Mouse (Mus musculus) left cerebral cortex, adult 8-10 months (tissue): ENCODE results near the gene Ctsq. TPM values are rescaled to one million over a fixed set of nuclear protein-coding genes. Genes with fewer than 3 reads are reported as not detected.
"Not testable (repeated sequence)": the region's sequence is repeated elsewhere in the genome, so short reads cannot be mapped to it uniquely, and the experiment has no call there.

Experiments
- DNase-seq, 2 experiments: peaks; one replicate each; pipeline ENCODE4 v3.0.0; 2022; ENCODE audit warnings: low spot score in 2 of 2
- total RNA-seq, 4 experiments: library from RNA; stranded (reverse); gene quantifications; 2 replicates each; pipeline ENCODE4 v1.2.4; 2022

Gene Ctsq
- total RNA-seq: not detected

DNA sequence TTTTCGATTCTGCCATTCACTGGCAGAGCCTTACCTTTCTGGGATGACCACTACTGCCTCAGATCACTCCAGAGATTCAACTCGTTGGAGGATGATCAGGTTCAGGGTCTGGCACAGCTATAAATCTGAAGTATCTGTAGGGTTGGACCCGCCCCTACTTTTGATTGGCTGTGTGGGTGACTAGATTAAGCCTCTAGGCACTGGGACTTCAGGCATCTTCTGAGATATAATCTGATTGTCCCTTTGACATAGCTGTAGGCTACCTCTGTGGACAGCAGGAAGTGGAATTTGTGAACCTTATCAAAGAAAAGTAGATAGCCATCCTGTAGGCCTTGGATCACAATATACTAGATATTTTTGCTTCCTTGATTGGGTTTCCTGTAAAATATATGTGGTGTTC is at the start of gene Ctsq:
Gene Ctsq, minus strand, starts transcription at position 101 of the 400 bp plus-strand sequence.
- no peak for DNase-seq

- DNase-seq: no peak
These were observed 17.6 kb downstream of the Ctsq start for GRCm38 (mm10) chr13:61022785-61023184.

DNA sequence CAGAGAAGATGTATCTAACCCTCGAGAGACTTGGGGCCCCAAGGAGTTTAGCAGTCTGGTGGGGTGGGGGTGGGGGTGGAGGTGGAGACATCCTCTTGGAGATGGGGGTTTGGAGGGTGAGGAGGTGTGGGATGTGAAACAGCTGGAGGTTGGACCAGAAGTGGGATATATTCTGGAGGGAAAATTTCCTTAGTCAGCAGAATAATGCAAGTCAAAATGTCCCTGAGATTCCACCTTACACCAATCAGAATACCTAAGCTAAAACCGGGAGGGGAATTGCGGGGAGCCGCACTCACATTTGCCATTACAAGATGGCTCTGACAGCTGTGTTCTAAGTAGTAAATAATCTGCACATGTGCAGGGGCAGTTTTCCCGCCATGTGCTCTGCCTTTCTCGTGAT is 18.6 kb downstream of the Ctsq start:
- DNase-seq: no peak

- no peak for DNase-seq
These were observed 30.3 kb downstream of the Ctsq start for GRCm38 (mm10) chr13:61010171-61010570.

- no peak for DNase-seq
These were observed 34.6 kb downstream of the Ctsq start, which contains the start of gene Ctsj for GRCm38 (mm10) chr13:61005859-61006258. Ctsj (minus strand) TSS chr13:61005959.

GRCm38 (mm10) chr13:60997600-60997999 is 42.8 kb downstream of the Ctsq start:
- DNase-seq: no peak

GRCm38 (mm10) chr13:60986915-60987314 is 53.5 kb downstream of the Ctsq start:
- not testable (repeated sequence) for DNase-seq

Other genes with a start within 250 kb of the Ctsq start
- not detected for gene Ctsll3, start 237.8 kb downstream of the Ctsq start, total RNA-seq
- not detected for gene 4930486L24Rik, start 176.2 kb downstream of the Ctsq start, total RNA-seq
- gene Gm49392, start 143.7 kb downstream of the Ctsq start, total RNA-seq: under 1 TPM in 1 of 4 experiments, not detected in 3; 0.46 TPM
- gene Ctla2b, start 143.2 kb downstream of the Ctsq start, total RNA-seq: 1 to 10 TPM in 2 of 4 experiments, under 1 TPM in 2; 0.46 to 3.3 (median 1.5) TPM
- not detected for gene Tpbpb, start 135.8 kb downstream of the Ctsq start, total RNA-seq
- not detected for gene Gm49393, start 105.0 kb downstream of the Ctsq start, total RNA-seq
- gene Gm49391, start 104.1 kb downstream of the Ctsq start, total RNA-seq: 1 to 10 TPM in 1 of 4 experiments, under 1 TPM in 1, not detected in 2; 0.68 to 1.1 TPM
- 10 to 100 TPM; 11.5 to 22.1 (median 14.0) TPM for gene Ctla2a, start 104.0 kb downstream of the Ctsq start, total RNA-seq
- gene Tpbpa, start 98.6 kb downstream of the Ctsq start, total RNA-seq: not detected
- gene Ctsj, start 34.7 kb downstream of the Ctsq start, total RNA-seq: not detected
- not detected for gene Ctsr, start 123.6 kb upstream of the Ctsq start, total RNA-seq
- gene Cts6, start 162.8 kb upstream of the Ctsq start, total RNA-seq: not detected
- not detected for gene Cts8, start 214.7 kb upstream of the Ctsq start, total RNA-seq
- gene Gm49398, start 248.2 kb upstream of the Ctsq start, total RNA-seq: not detected